Mouse (Mus musculus) T-cell, adult 66 days (primary cell): ENCODE results near the gene Hck. TPM values are rescaled to one million over a fixed set of nuclear protein-coding genes. Genes with fewer than 3 reads are reported as not detected.

Source experiments
- total RNA-seq, 2 experiments: library from RNA; stranded (reverse); gene quantifications; 3 replicates in 1 of 2; 4 replicates in 1 of 2; pipeline ENCODE4 v1.2.4; 2023

Gene Hck
- total RNA-seq: 1 to 10 TPM; 3.0 to 4.2 TPM

DNA sequence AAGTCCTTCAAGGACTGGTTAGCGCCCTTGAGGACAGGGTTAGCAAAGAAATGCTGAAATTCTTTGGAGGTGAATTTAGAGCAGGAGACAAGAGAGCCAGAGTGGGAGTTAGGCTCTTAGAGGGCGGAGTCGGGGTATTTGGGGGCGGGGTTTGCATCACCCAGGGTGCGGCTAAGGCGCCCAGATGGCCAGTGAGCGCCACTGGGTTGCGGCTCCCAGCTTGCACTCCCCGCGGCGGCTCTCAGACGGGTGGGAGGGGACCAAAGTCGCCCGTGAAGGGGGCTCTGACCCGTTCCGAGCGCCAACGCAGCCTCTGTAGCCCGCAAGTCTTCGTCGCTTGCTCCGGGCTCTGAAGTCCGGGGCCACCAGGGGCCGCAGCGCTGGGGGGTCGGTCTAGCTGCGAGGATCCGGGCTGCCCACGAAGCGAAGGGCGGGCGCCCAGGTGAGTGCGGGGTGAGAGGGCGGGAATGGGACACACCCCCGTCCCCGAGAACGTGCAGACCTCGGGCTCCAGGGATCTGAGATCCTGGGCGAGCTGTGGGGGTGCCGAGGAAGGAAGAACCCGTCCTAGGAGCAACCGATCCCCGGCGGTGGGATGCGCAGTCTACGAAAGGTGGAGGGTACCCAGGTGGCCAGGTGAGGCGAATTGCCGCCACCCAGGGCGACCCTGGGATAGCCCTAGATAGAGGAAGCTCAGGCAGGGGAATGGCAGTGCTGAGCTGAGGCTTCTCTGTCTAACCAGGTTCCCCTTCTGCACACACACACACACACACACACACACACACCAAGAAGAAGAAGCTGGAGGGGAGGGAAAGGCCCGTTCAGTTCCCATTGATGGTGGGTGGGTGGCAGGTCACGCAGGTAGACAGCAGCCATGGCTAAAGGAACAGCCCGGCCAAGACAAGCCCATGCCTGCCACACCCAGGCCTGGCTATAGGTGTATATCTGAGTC is at the start of gene Hck:
Gene Hck (plus strand): TSS at position 156 of the 952 bp plus-strand sequence.

DNA sequence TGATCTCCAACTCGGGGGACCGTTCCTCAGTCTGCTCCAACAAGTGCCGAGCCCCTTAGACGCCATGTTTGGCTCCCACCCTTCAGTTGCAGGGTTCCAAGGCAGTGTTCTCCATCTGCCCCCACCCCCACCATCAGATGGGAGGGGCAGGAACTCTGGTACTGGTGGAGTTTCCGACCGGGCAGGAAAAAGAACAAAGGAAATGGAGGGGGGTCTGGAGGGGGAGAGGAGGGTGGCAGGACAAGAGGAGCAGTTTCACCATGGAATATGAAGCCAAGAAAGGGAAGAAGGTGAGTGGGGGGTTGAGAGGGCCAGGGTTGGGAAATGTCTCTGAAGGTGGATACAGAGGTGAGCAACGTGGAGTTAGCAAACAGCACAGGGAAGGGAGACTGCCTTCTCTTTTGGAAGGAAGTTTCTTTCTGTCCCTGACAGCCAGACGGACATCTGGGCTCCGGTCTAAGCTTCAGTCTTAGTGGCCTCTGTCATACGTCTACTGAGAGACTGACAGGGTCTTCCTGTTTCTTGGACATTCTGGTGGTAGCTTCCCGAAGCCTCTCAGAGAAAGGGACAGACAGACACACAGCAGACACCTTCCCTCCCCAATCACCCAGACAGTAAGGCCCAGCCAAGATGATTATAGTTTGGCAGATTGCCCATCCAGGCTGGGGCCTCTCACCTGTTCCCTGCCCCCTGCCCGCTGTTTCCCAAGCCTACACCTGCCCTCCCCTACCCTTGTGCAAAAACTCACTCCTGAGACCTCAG is 42.3 kb upstream of the Hck start, which contains the start of gene Ccm2l:
Gene Ccm2l (plus strand): TSS at position 209 of the 762 bp plus-strand sequence.

DNA sequence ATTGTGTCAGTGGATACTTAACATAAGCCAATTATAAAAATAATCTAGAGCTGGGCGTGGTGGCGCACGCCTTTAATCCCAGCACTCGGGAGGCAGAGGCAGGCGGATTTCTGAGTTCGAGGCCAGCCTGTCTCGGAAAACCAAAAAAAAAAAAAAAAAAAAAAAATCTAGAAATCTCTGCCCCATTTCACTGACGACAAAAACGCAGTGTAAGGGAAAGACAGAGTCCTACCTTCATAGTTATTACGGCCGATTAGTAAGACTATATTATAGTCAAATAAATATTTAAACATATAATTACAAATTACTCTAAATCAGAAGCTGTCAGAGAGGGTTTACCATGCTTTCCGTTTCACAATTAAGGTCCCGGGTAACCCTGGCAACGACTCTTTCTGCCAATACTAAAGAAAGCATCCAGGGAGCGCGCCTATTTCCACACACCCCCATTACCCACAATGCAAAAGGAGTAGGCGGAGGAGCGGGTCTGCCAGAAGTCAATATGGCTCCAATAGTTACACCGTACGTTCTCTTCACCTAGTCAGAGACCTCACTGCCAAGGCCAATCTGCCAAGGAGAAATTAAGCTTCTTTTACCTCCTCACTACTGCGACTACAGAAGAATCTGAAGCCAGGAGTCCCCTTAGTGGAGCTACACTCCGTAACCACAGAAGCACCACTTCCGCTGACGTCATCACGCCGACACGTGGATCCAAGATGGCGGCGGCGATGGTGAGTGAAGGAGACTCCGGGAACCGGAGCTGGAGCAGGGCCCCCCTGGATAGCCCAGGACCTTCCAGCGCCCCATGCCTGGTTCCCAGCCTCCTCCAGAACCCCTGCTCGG is 52.8 kb downstream of the Hck start, which contains the start of gene Tm9sf4:
Gene Tm9sf4 (plus strand): TSS at position 460 of the 840 bp plus-strand sequence.

Other genes with a start within 250 kb of the Hck start
- not detected for gene Mylk2, start 197.1 kb upstream of the Hck start, total RNA-seq
- not detected for gene Foxs1, start 175.3 kb upstream of the Hck start, total RNA-seq
- gene Dusp15, start 156.8 kb upstream of the Hck start, total RNA-seq: not detected
- gene Ttll9, start 146.0 kb upstream of the Hck start, total RNA-seq: not detected
- gene Pdrg1, start 93.0 kb upstream of the Hck start, total RNA-seq: 100 to 1,000 TPM; 102 to 111 TPM
- gene Xkr7, start 76.6 kb upstream of the Hck start, total RNA-seq: not detected
- under 1 TPM in 1 of 2 experiments, not detected in 1; 0.41 TPM for gene Ccm2l, start 42.5 kb upstream of the Hck start, total RNA-seq
- gene Tm9sf4, start 52.8 kb downstream of the Hck start, total RNA-seq: 10 to 100 TPM; 81.0 to 83.5 TPM
- gene Tspyl3, start 117.0 kb downstream of the Hck start, total RNA-seq: 10 to 100 TPM; 22.0 to 24.3 TPM
- 10 to 100 TPM; 27.2 to 27.8 TPM for gene Plagl2, start 133.0 kb downstream of the Hck start, total RNA-seq
- 10 to 100 TPM; 29.4 to 32.9 TPM for gene Pofut1, start 133.1 kb downstream of the Hck start, total RNA-seq
- gene Kif3b, start 182.9 kb downstream of the Hck start, total RNA-seq: 10 to 100 TPM; 29.0 to 29.7 TPM
- gene Asxl1, start 237.4 kb downstream of the Hck start, total RNA-seq: 10 to 100 TPM; 75.8 to 82.7 TPM